Mouse (Mus musculus) large intestine, adult 2 months (tissue): ENCODE measurements around the gene Dnah14. TPM values are rescaled to one million over a fixed set of nuclear protein-coding genes. Genes with fewer than 3 reads are reported as not detected.

Experiments used
- DNase-seq: peaks from one replicate; pipeline ENCODE4 v3.0.0-alpha.2; 2012; ENCODE audit warnings: low read depth, low spot score
- WGBS: fragments of 180-500 bp; shearing (Covaris S2); methylation state at CpG from one replicate; pipeline ENCODE4 v1.1.7; 2018; 5-methylcytosine and 5-hydroxymethylcytosine counted together
- polyA plus RNA-seq: library from polyadenylated mRNA; depleted of rRNA; stranded (reverse); fragments of >200 nt; gene quantifications from 2 replicates; pipeline ENCODE4 v1.2.3, GENCODE M21; 2012; rRNA removed

Dnah14 gene
- polyA plus RNA-seq, 1 experiment = 0.07 TPM

GRCm38 (mm10) chr1:181844874-181845547 lies 268.7 kb downstream of the Dnah14 start:
- DNase-seq = no peak
- WGBS = 90% methylated on average over 15 of the region's 15 CpGs

- 80% methylated on average over 3 of the region's 3 CpGs for WGBS
- DNase-seq = no peak
These were observed 269.4 kb downstream of the Dnah14 start for GRCm38 (mm10) chr1:181845767-181846166.

GRCm38 (mm10) chr1:181847396-181847795 lies 271.0 kb downstream of the Dnah14 start:
- WGBS = 88% methylated on average over 3 of the region's 3 CpGs
- no peak for DNase-seq

- DNase-seq = no peak
- WGBS = 93% methylated on average over 1 of the region's 1 CpGs
These were observed 271.9 kb downstream of the Dnah14 start for GRCm38 (mm10) chr1:181848210-181848609.

GRCm38 (mm10) chr1:181850441-181850840 lies 274.1 kb downstream of the Dnah14 start:
- DNase-seq = no peak
- 84% methylated on average over 4 of the region's 4 CpGs for WGBS

- DNase-seq = no peak
- WGBS = 80% methylated on average over 12 of the region's 12 CpGs
These were observed 275.4 kb downstream of the Dnah14 start for GRCm38 (mm10) chr1:181851521-181852310.

DNA sequence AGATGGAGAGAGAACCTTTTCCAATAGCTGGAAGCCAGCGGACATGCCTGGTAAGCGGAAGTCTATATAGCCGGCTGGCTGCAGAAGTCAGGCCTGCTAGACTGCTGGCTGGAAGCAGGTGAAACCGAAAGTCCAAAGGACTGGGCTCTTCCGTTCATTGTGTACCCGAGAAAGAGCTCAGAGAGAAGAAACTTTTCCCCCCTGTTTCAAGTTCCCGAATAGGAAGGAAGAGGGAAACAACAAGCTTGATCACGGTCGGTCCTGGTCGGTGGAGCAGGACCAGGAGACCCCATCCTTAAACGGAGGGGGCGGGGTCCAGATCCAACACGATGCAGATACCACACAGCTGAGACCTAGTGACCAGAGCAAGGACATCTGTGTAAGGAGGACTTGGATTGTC lies 276.1 kb downstream of the Dnah14 start:
- 14% methylated on average over 13 of the region's 13 CpGs for WGBS
- no peak for DNase-seq

DNA sequence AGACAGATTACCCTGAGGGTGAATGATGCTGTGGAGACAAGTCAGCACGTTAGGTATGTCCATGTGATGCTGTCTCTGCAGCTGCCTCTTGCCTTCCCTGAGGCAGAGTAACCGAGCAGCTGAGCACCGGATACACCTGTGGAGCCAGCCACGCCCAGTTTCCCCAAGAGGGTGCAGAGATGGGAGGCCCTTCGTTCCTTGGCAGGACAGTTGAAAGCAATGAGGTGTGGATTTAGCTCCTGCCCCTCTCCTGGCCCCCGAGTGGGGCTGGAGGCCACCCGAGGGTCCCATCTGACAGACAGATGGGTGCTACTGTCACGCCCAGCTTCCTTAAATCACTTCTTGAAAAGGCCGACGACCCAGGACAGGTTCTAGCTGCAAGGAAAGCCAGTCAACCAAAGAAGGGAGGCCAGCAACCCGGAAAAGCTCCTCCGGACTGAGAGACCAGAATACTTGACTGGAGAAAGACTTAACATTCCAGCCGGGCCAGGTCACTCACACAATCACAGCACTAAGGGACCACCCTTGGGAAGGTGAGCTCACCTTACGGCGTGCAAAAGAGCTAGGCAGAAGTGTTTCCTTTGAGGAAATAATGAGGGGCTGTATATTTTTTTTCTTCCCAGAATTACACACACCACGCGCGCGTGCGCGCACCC lies 276.9 kb downstream of the Dnah14 start:
- DNase-seq = no peak
- WGBS = 7% methylated on average over 21 of the region's 21 CpGs

DNA sequence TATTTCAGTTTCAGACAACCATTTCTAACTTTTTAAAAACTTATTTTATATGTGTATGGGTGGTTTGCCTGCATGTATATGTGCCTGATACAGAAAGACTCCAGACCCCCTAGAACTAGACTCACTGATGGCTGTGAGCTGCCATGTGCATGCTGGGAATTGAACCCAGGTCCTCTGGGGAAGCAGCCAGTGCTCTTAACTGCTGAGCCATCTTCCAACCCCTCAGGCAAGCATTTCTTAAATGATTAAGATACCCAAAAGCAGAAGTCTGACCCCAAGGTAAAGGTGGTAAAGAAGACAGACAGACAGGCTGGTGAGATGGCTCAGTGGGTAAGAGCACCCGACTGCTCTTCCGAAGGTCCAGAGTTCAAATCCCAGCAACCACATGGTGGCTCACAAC lies 278.5 kb downstream of the Dnah14 start:
- 87% methylated on average over 2 of the region's 2 CpGs for WGBS
- DNase-seq = no peak

DNA sequence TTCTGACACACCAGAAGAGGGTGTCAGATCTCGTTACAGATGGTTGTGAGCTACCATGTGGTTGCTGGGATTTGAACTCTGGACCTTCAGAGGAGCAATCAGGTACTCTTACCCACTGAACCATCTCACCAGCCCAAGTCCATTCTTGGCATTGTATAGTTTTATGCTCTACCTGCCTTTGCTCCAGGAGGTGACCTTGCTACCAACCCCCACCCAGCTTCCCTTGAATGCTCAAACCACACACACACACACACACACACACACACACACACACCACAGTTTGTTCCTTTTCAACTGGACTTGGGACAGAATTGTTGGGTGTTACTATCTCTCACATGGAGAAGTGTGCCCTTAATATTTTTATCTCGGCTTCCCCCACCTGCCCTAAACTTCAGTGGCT lies 280.0 kb downstream of the Dnah14 start:
- whole genome bisulfite sequencing = 92% methylated on average over 2 of the region's 2 CpGs
- no peak for DNase-seq

DNA sequence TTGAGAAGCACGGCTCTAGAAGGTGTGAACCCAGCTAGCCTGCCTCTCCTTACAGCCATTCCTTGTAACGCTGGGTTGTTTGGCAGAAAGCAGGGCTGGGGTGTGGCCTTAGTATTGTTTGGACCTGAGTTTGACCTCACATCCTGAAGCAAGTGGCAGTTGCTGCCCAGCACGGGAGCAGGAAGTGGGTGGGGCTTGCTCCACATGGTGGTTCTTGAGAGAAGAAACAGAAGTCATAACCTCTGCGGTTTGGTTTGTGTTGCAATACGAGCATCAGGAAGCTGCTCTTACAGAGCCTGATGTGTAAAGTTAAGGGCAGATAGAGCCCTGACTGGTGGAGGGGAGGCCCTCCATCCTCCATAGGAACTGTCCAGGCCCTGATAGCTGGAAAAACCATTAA lies 284.3 kb downstream of the Dnah14 start:
- DNase-seq = no peak
- 5% methylated on average over 5 of the region's 5 CpGs for WGBS

- 74% methylated on average over 2 of the region's 2 CpGs for WGBS
- no peak for DNase-seq
These were observed 285.0 kb downstream of the Dnah14 start for GRCm38 (mm10) chr1:181861181-181861902.

GRCm38 (mm10) chr1:181862676-181863374 lies 286.5 kb downstream of the Dnah14 start:
- DNase-seq = no peak
- 52% methylated on average over 16 of the region's 16 CpGs for WGBS

DNA sequence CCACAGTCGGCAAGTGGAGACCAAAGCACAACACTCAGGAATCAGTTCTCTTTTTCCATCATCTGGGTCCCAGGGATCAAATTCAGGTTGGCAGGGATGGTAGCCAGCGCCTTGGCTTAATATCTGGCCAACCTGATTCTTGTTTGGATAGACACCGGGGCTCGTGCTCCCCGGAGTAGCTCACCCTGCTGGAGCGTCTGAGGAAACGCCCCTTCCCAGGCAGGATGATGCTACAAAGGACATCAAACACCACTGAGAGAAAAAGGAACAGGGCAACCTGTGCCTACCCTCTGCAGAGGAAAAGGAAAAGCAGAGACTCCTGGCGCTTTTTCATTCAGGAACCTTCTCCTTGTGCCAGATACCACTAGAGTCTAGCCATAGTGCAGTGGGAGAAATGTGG lies 287.1 kb downstream of the Dnah14 start:
- 35% methylated on average over 8 of the region's 8 CpGs for WGBS
- no peak for DNase-seq

Other genes with a start within 250 kb of the Dnah14 start
- gene Cnih3, start 223.9 kb upstream of the Dnah14 start, polyA plus RNA-seq = not detected in 2 replicates
- gene Ccdc121, start 65.1 kb upstream of the Dnah14 start, polyA plus RNA-seq = not detected in 2 replicates